Mouse (Mus musculus) brain, embryonic 14.5 days (tissue): Measurements from ENCODE around the gene Notum.

Source experiments
- CTCF ChIP-seq: fragments of 200-500 bp; IDR thresholded peaks from 2 replicates; pipeline ENCODE4 v1.5.1; 2012; ENCODE audit warnings: inconsistent platforms, mild to moderate bottlenecking, moderate library complexity, borderline replicate concordance; ENCODE audit not compliant: insufficient read depth, insufficient read length; ENCODE audit errors: extremely low read depth
- POLR2A ChIP-seq: fragments of 200-500 bp; IDR thresholded peaks from 2 replicates; pipeline ENCODE4 v1.6.1; 2012; ENCODE audit warnings: mild to moderate bottlenecking, inconsistent platforms, borderline replicate concordance; ENCODE audit not compliant: poor library complexity, insufficient read depth, insufficient read length, severe bottlenecking; ENCODE audit errors: extremely low read depth

DNA sequence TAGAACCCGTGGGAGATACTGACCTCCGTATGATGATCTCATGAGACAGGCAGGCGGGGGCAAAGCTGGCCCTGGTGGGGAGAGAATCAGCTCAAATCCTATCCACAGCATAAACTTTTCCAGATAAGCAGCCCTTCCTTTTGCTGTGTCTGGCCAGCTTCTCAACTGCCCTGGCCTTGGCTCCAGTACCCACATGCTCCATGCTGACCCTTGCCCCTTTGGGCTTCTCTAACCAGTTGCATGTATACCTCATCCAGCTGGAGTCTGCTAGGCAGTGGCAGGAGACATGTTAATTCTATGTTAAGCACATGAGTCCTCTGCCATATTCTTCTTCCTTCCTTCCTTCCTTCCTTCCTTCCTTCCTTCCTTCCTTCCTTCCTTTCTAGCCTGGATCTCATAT lies 6.2 kb downstream of the Notum start:
- TF ChIP-seq POLR2A (no peak), CTCF (no peak)
